Mouse (Mus musculus): ENCODE data around the gene Gga1. TPM values are rescaled to one million over a fixed set of nuclear protein-coding genes. Genes with fewer than 3 reads are reported as not detected.

The Gga1 gene
- polyA plus RNA-seq, 1 experiment = 198 TPM

GRCm38 (mm10) chr15:78855303-78855965 lies 21.6 kb upstream of the Gga1 start, which contains the start of gene Lgals2:
Gene Lgals2 (minus strand): TSS chr15:78855529.
- peaks cover 57% of the 10 kb centered on the region for H3K4me1 ChIP-seq
- no peak for TF ChIP-seq FLI1 (IDR thresholded peaks at IDR 0.05; ENCODE audit: low read length)
- no peak for TF ChIP-seq GATA1 (IDR thresholded peaks at IDR 0.05; ENCODE audit: borderline replicate concordance, low read length)
- H3K9me3 ChIP-seq = no peaks in the 10 kb centered on the region
- H3K27me3 ChIP-seq (replicated peaks) = peaks cover 44% of the 10 kb centered on the region
- no peaks in the 10 kb centered on the region for H3K36me3 ChIP-seq (replicated peaks; ENCODE audit: low read length)
- H3K4me3 ChIP-seq (replicated peaks) = peak within 1 kb of the TSS; percentile 38

- Histone ChIP-seq H3K27me3 (replicated peaks) (peaks cover 43% of the 10 kb centered on the region), H3K36me3 (replicated peaks; ENCODE audit: low read length) (no peaks in the 10 kb centered on the region), H3K9me3 (no peaks in the 10 kb centered on the region), H3K4me1 (peaks cover 50% of the 10 kb centered on the region), H3K4me3 (replicated peaks) (no peak overlapping the region)
- TF ChIP-seq GATA1 (IDR thresholded peaks at IDR 0.05; ENCODE audit: borderline replicate concordance, low read length) = no peak
Observed at GRCm38 (mm10) chr15:78857009-78857408, 20.0 kb upstream of the Gga1 start.

GRCm38 (mm10) chr15:78859311-78859710 lies 17.7 kb upstream of the Gga1 start:
- H3K27me3 ChIP-seq (replicated peaks) = peaks cover 47% of the 10 kb centered on the region

GRCm38 (mm10) chr15:78859714-78860113 lies 17.3 kb upstream of the Gga1 start:
- H3K27me3 ChIP-seq (replicated peaks) = peaks cover 46% of the 10 kb centered on the region
- no peaks in the 10 kb centered on the region for H3K36me3 ChIP-seq (replicated peaks; ENCODE audit: low read length)
- H3K9me3 ChIP-seq = no peaks in the 10 kb centered on the region
- peaks cover 55% of the 10 kb centered on the region for H3K4me1 ChIP-seq
- TF ChIP-seq FLI1 (IDR thresholded peaks at IDR 0.05; ENCODE audit: low read length) (no peak), GATA1 (IDR thresholded peaks at IDR 0.05; ENCODE audit: borderline replicate concordance, low read length) (no peak)
- H3K4me3 ChIP-seq (replicated peaks) = no peak overlapping the region

More at GRCm38 (mm10) chr15:78859311-78859710, 17.7 kb upstream of the Gga1 start:
- Histone ChIP-seq H3K4me1 (peaks cover 58% of the 10 kb centered on the region), H3K9me3 (no peaks in the 10 kb centered on the region), H3K36me3 (replicated peaks; ENCODE audit: low read length) (no peaks in the 10 kb centered on the region), H3K4me3 (replicated peaks) (no peak overlapping the region)
- TF ChIP-seq GATA1 (IDR thresholded peaks at IDR 0.05; ENCODE audit: borderline replicate concordance, low read length) = no peak
- no peak for TF ChIP-seq FLI1 (IDR thresholded peaks at IDR 0.05; ENCODE audit: low read length)

- no peaks in the 10 kb centered on the region for H3K9me3 ChIP-seq
- no peak for TF ChIP-seq FLI1 (IDR thresholded peaks at IDR 0.05; ENCODE audit: low read length)
- peaks cover 37% of the 10 kb centered on the region for H3K4me1 ChIP-seq
- no peak overlapping the region for H3K4me3 ChIP-seq (replicated peaks)
- H3K27me3 ChIP-seq (replicated peaks) = peaks cover 58% of the 10 kb centered on the region
- H3K36me3 ChIP-seq (replicated peaks; ENCODE audit: low read length) = no peaks in the 10 kb centered on the region
Observed at GRCm38 (mm10) chr15:78862280-78862679, 14.7 kb upstream of the Gga1 start.

- Histone ChIP-seq H3K36me3 (replicated peaks; ENCODE audit: low read length) (no peaks in the 10 kb centered on the region), H3K9me3 (no peaks in the 10 kb centered on the region), H3K27me3 (replicated peaks) (peaks cover 54% of the 10 kb centered on the region), H3K4me3 (replicated peaks) (no peak overlapping the region), H3K4me1 (peaks cover 28% of the 10 kb centered on the region)
- TF ChIP-seq GATA1 (IDR thresholded peaks at IDR 0.05; ENCODE audit: borderline replicate concordance, low read length) = no peak
- no peak for TF ChIP-seq FLI1 (IDR thresholded peaks at IDR 0.05; ENCODE audit: low read length)
Observed at GRCm38 (mm10) chr15:78863154-78863553, 13.8 kb upstream of the Gga1 start.

- peaks cover 54% of the 10 kb centered on the region for H3K27me3 ChIP-seq (replicated peaks)
- H3K36me3 ChIP-seq (replicated peaks; ENCODE audit: low read length) = no peaks in the 10 kb centered on the region
- no peaks in the 10 kb centered on the region for H3K9me3 ChIP-seq
- no peak for TF ChIP-seq FLI1 (IDR thresholded peaks at IDR 0.05; ENCODE audit: low read length)
- no peak for TF ChIP-seq GATA1 (IDR thresholded peaks at IDR 0.05; ENCODE audit: borderline replicate concordance, low read length)
- peak overlapping the region; percentile 65 for H3K4me3 ChIP-seq (replicated peaks)
- peaks cover 29% of the 10 kb centered on the region for H3K4me1 ChIP-seq
Observed at GRCm38 (mm10) chr15:78863852-78864253, 13.1 kb upstream of the Gga1 start.

- TF ChIP-seq GATA1 (IDR thresholded peaks at IDR 0.05; ENCODE audit: borderline replicate concordance, low read length) (no peak), FLI1 (IDR thresholded peaks at IDR 0.05; ENCODE audit: low read length) (no peak)
- no peaks in the 10 kb centered on the region for H3K9me3 ChIP-seq
- H3K4me3 ChIP-seq (replicated peaks) = no peak overlapping the region
- H3K36me3 ChIP-seq (replicated peaks; ENCODE audit: low read length) = no peaks in the 10 kb centered on the region
- H3K4me1 ChIP-seq = peaks cover 24% of the 10 kb centered on the region
- peaks cover 36% of the 10 kb centered on the region for H3K27me3 ChIP-seq (replicated peaks)
Observed at GRCm38 (mm10) chr15:78868398-78868797, 8.6 kb upstream of the Gga1 start.

- Histone ChIP-seq H3K4me3 (replicated peaks) (no peak overlapping the region), H3K4me1 (peaks cover 23% of the 10 kb centered on the region), H3K9me3 (no peaks in the 10 kb centered on the region), H3K27me3 (replicated peaks) (peaks cover 35% of the 10 kb centered on the region), H3K36me3 (replicated peaks; ENCODE audit: low read length) (no peaks in the 10 kb centered on the region)
- no peak for TF ChIP-seq FLI1 (IDR thresholded peaks at IDR 0.05; ENCODE audit: low read length)
- no peak for TF ChIP-seq GATA1 (IDR thresholded peaks at IDR 0.05; ENCODE audit: borderline replicate concordance, low read length)
Observed at GRCm38 (mm10) chr15:78868826-78869233, 8.2 kb upstream of the Gga1 start.

GRCm38 (mm10) chr15:78869775-78870174 lies 7.2 kb upstream of the Gga1 start:
- Histone ChIP-seq H3K36me3 (replicated peaks; ENCODE audit: low read length) (no peaks in the 10 kb centered on the region), H3K4me3 (replicated peaks) (no peak overlapping the region), H3K4me1 (peaks cover 23% of the 10 kb centered on the region), H3K27me3 (replicated peaks) (peaks cover 28% of the 10 kb centered on the region), H3K9me3 (no peaks in the 10 kb centered on the region)
- TF ChIP-seq FLI1 (IDR thresholded peaks at IDR 0.05; ENCODE audit: low read length) (no peak), GATA1 (IDR thresholded peaks at IDR 0.05; ENCODE audit: borderline replicate concordance, low read length) (no peak)
